Mouse (Mus musculus) embryonic facial prominence, embryonic 15.5 days (tissue): Measurements from ENCODE around the gene Pigb. TPM values are rescaled to one million over a fixed set of nuclear protein-coding genes. Genes with fewer than 3 reads are reported as not detected.

Experiments
- ATAC-seq: fragments of 200-750 bp; cut with Nextera tagmentation; 2 replicates; pipeline ENCODE4 v1.8.0; 2017; ENCODE audit warnings: low read depth, moderate TSS enrichment; ENCODE audit not compliant: insufficient number of reproducible peaks, low FRiP score, low TSS enrichment
- H3K27ac ChIP-seq: fragments of 300-500 bp; sonication (generic); replicated peaks from 2 replicates; pipeline ENCODE4 v1.5.1; 2015; ENCODE audit warnings: mild to moderate bottlenecking, inconsistent platforms
- H3K27me3 ChIP-seq: fragments of 300-500 bp; sonication (generic); 2 replicates; pipeline ENCODE4 v1.6.1; 2015; ENCODE audit warnings: inconsistent platforms
- H3K36me3 ChIP-seq: fragments of 300-500 bp; sonication (generic); 2 replicates; pipeline ENCODE4 v1.6.1; 2015; ENCODE audit warnings: mild to moderate bottlenecking, inconsistent platforms
- H3K4me1 ChIP-seq: fragments of 300-500 bp; sonication (generic); 2 replicates; pipeline ENCODE4 v1.6.1; 2015; ENCODE audit warnings: inconsistent platforms
- H3K4me2 ChIP-seq: fragments of 300-500 bp; sonication (generic); replicated peaks from 2 replicates; pipeline ENCODE4 v1.6.1; 2015; ENCODE audit warnings: mild to moderate bottlenecking, inconsistent platforms
- H3K4me3 ChIP-seq: fragments of 300-500 bp; sonication (generic); replicated peaks from 2 replicates; pipeline ENCODE4 v1.5.1; 2015; ENCODE audit warnings: mild to moderate bottlenecking, inconsistent platforms
- H3K9ac ChIP-seq: fragments of 300-500 bp; sonication (generic); 2 replicates; pipeline ENCODE4 v1.6.1; 2015; ENCODE audit warnings: inconsistent platforms
- H3K9me3 ChIP-seq: fragments of 300-500 bp; sonication (generic); replicated peaks from 2 replicates; pipeline ENCODE4 v1.6.1; 2016; ENCODE audit warnings: inconsistent platforms
- WGBS: fragments of 180-500 bp; shearing (Covaris S2); methylation state at CpG from one replicate; pipeline ENCODE4 v1.1.7; 2015; 5-methylcytosine and 5-hydroxymethylcytosine counted together
- polyA plus RNA-seq: library from polyadenylated mRNA; unstranded; fragments of >200 nt; fragmentation: Nextera tagmentation; extraction: Ambion mirVana; gene quantifications from 2 replicates; pipeline ENCODE4 v1.2.1, GENCODE M21; 2015

Pigb gene
- polyA plus RNA-seq, 1 experiment from 2014 or later: 15.0 TPM

GRCm38 (mm10) chr9:73014724-73015123, 25.5 kb downstream of the Pigb start:
- H3K27me3 ChIP-seq: no peaks in the 10 kb centered on the region
- H3K9ac ChIP-seq: no peak overlapping the region
- peaks cover 76% of the 10 kb centered on the region for H3K36me3 ChIP-seq
- no peaks in the 10 kb centered on the region for H3K4me1 ChIP-seq
- no peak overlapping the region for H3K4me3 ChIP-seq
- H3K27ac ChIP-seq: no peak overlapping the region
- ATAC-seq: no peak
- WGBS: 86% methylated on average over 13 of the region's 13 CpGs
- H3K4me2 ChIP-seq: no peak overlapping the region
- H3K9me3 ChIP-seq: no peaks in the 10 kb centered on the region

- ATAC-seq: no peak
These were observed 27.5 kb downstream of the Pigb start for GRCm38 (mm10) chr9:73012629-73013028.

GRCm38 (mm10) chr9:73008384-73008783, 31.8 kb downstream of the Pigb start:
- no peak for ATAC-seq
- 66% methylated on average over 3 of the region's 3 CpGs for WGBS
- Histone ChIP-seq H3K9ac (no peak overlapping the region), H3K4me3 (no peak overlapping the region), H3K9me3 (no peaks in the 10 kb centered on the region), H3K4me2 (no peak overlapping the region), H3K36me3 (peaks cover 34% of the 10 kb centered on the region), H3K4me1 (no peaks in the 10 kb centered on the region), H3K27me3 (no peaks in the 10 kb centered on the region), H3K27ac (no peak overlapping the region)

More at GRCm38 (mm10) chr9:73012629-73013028, 27.5 kb downstream of the Pigb start:
- WGBS: 86% methylated on average over 4 of the region's 4 CpGs
- Histone ChIP-seq H3K4me1 (no peaks in the 10 kb centered on the region), H3K27me3 (no peaks in the 10 kb centered on the region), H3K4me3 (no peak overlapping the region), H3K4me2 (no peak overlapping the region), H3K36me3 (peaks cover 59% of the 10 kb centered on the region), H3K27ac (no peak overlapping the region), H3K9ac (no peak overlapping the region), H3K9me3 (no peaks in the 10 kb centered on the region)

- H3K27ac ChIP-seq: no peak overlapping the region
- no peak overlapping the region for H3K9ac ChIP-seq
- ATAC-seq: no peak
- no peaks in the 10 kb centered on the region for H3K9me3 ChIP-seq
- H3K4me2 ChIP-seq: no peak overlapping the region
- 97% methylated on average over 3 of the region's 3 CpGs for WGBS
- no peaks in the 10 kb centered on the region for H3K4me1 ChIP-seq
- no peaks in the 10 kb centered on the region for H3K27me3 ChIP-seq
- no peak overlapping the region for H3K4me3 ChIP-seq
- peaks cover 28% of the 10 kb centered on the region; the same call in 1 of the 2 replicates for H3K36me3 ChIP-seq
These were observed 34.0 kb downstream of the Pigb start for GRCm38 (mm10) chr9:73006175-73006574.

- no peaks in the 10 kb centered on the region for H3K4me1 ChIP-seq
- H3K36me3 ChIP-seq: peaks cover 27% of the 10 kb centered on the region; the same call in 1 of the 2 replicates
- no peak overlapping the region for H3K27ac ChIP-seq
- H3K9me3 ChIP-seq: no peaks in the 10 kb centered on the region
- H3K4me3 ChIP-seq: no peak overlapping the region
- H3K4me2 ChIP-seq: no peak overlapping the region
- 87% methylated on average over 6 of the region's 6 CpGs for WGBS
- no peaks in the 10 kb centered on the region for H3K27me3 ChIP-seq
- ATAC-seq: no peak
- H3K9ac ChIP-seq: no peak overlapping the region
These were observed 35.1 kb downstream of the Pigb start for GRCm38 (mm10) chr9:73005106-73005505.

GRCm38 (mm10) chr9:73004076-73004475, 36.1 kb downstream of the Pigb start:
- no peak overlapping the region for H3K4me2 ChIP-seq
- WGBS: 81% methylated on average over 8 of the region's 8 CpGs
- ATAC-seq: no peak

GRCm38 (mm10) chr9:73002177-73002576, 38.0 kb downstream of the Pigb start:
- H3K4me2 ChIP-seq: no peak overlapping the region

More at GRCm38 (mm10) chr9:73004076-73004475, 36.1 kb downstream of the Pigb start:
- Histone ChIP-seq H3K9me3 (no peaks in the 10 kb centered on the region), H3K4me1 (no peaks in the 10 kb centered on the region), H3K27ac (no peak overlapping the region), H3K27me3 (no peaks in the 10 kb centered on the region), H3K9ac (no peak overlapping the region), H3K36me3 (peaks cover 27% of the 10 kb centered on the region; the same call in 1 of the 2 replicates), H3K4me3 (no peak overlapping the region)

GRCm38 (mm10) chr9:73001314-73002011, 38.7 kb downstream of the Pigb start:
- ATAC-seq: no peak
- Histone ChIP-seq H3K9me3 (no peaks in the 10 kb centered on the region), H3K36me3 (peaks cover 22% of the 10 kb centered on the region; the same call in 1 of the 2 replicates), H3K27ac (no peak overlapping the region), H3K4me3 (no peak overlapping the region), H3K27me3 (no peaks in the 10 kb centered on the region), H3K4me2 (no peak overlapping the region), H3K4me1 (no peaks in the 10 kb centered on the region), H3K9ac (no peak overlapping the region)
- 84% methylated on average over 13 of the region's 13 CpGs for WGBS

More at GRCm38 (mm10) chr9:73002177-73002576, 38.0 kb downstream of the Pigb start:
- Histone ChIP-seq H3K36me3 (peaks cover 28% of the 10 kb centered on the region; the same call in 1 of the 2 replicates), H3K9me3 (no peaks in the 10 kb centered on the region), H3K27ac (no peak overlapping the region), H3K9ac (no peak overlapping the region), H3K4me1 (no peaks in the 10 kb centered on the region), H3K4me3 (no peak overlapping the region), H3K27me3 (no peaks in the 10 kb centered on the region)
- whole genome bisulfite sequencing: 67% methylated on average over 3 of the region's 3 CpGs
- ATAC-seq: no peak

GRCm38 (mm10) chr9:73000487-73000886, 39.7 kb downstream of the Pigb start:
- Histone ChIP-seq H3K4me2 (no peak overlapping the region), H3K4me1 (no peaks in the 10 kb centered on the region), H3K27ac (no peak overlapping the region), H3K4me3 (no peak overlapping the region), H3K9ac (no peak overlapping the region), H3K9me3 (no peaks in the 10 kb centered on the region), H3K27me3 (no peaks in the 10 kb centered on the region), H3K36me3 (peaks cover 18% of the 10 kb centered on the region; the same call in 1 of the 2 replicates)
- WGBS: 62% methylated on average over 2 of the region's 2 CpGs
- ATAC-seq: no peak

- Histone ChIP-seq H3K4me3 (no peak overlapping the region), H3K27me3 (no peaks in the 10 kb centered on the region), H3K27ac (no peak overlapping the region), H3K4me1 (no peaks in the 10 kb centered on the region), H3K4me2 (no peak overlapping the region), H3K36me3 (peaks cover 12% of the 10 kb centered on the region; the same call in 1 of the 2 replicates), H3K9ac (no peak overlapping the region), H3K9me3 (no peaks in the 10 kb centered on the region)
- ATAC-seq: no peak
- 59% methylated on average over 7 of the region's 7 CpGs for WGBS
These were observed 43.4 kb downstream of the Pigb start for GRCm38 (mm10) chr9:72996806-72997205.

- no peak overlapping the region for H3K27ac ChIP-seq
- no peak for ATAC-seq
- 0 out of 2 replicates have a peak, but pooled peaks cover 9% of the 10 kb centered on the region for H3K36me3 ChIP-seq
- H3K9ac ChIP-seq: no peak overlapping the region
- no peaks in the 10 kb centered on the region for H3K27me3 ChIP-seq
- no peak overlapping the region for H3K4me3 ChIP-seq
- no peaks in the 10 kb centered on the region for H3K4me1 ChIP-seq
- no peak overlapping the region for H3K4me2 ChIP-seq
- no peaks in the 10 kb centered on the region for H3K9me3 ChIP-seq
These were observed 44.0 kb downstream of the Pigb start for GRCm38 (mm10) chr9:72996167-72996566.

GRCm38 (mm10) chr9:72992576-72992975, 47.6 kb downstream of the Pigb start:
- ATAC-seq: no peak
- Histone ChIP-seq H3K4me3 (no peak overlapping the region), H3K36me3 (no peaks in the 10 kb centered on the region), H3K9me3 (no peaks in the 10 kb centered on the region), H3K9ac (no peak overlapping the region), H3K4me1 (no peaks in the 10 kb centered on the region), H3K4me2 (no peak overlapping the region), H3K27ac (no peak overlapping the region), H3K27me3 (no peaks in the 10 kb centered on the region)
- WGBS: 82% methylated on average over 5 of the region's 5 CpGs
